Mouse (Mus musculus) layer of hippocampus, postnatal 25 days (tissue): ENCODE results near the gene Dhx37. TPM values are rescaled to one million over a fixed set of nuclear protein-coding genes. Genes with fewer than 3 reads are reported as not detected.
"Not testable (repeated sequence)": the region's sequence is repeated elsewhere in the genome, so short reads cannot be mapped to it uniquely, and the experiment has no call there.

Experiments
- DNase-seq, 2 experiments: peaks; one replicate each; pipeline ENCODE4 v3.0.0; 2022; ENCODE audit warnings: mixed read lengths in 2 of 2, low spot score in 1 of 2; ENCODE audit errors: extremely low spot score in 1 of 2
- total RNA-seq, 2 experiments: library from RNA; stranded (reverse); gene quantifications; 2 replicates each; pipeline ENCODE4 v1.2.3; 2021

The Dhx37 gene
- total RNA-seq, 2 experiments from 2014 or later: 11.9 to 14.8 TPM

GRCm38 (mm10) chr5:125409348-125410090, 24.4 kb downstream of the Dhx37 start:
- DNase-seq: peak in 1 of 2 experiments; percentile 59

- DNase-seq: peak; percentile 86 to 96
Observed at GRCm38 (mm10) chr5:125408842-125409241, 25.1 kb downstream of the Dhx37 start.

- no peak for DNase-seq
Observed at GRCm38 (mm10) chr5:125407910-125408575, 25.9 kb downstream of the Dhx37 start.

GRCm38 (mm10) chr5:125407020-125407830, 26.7 kb downstream of the Dhx37 start:
- DNase-seq: no peak

- peak; percentile 53 to 67 for DNase-seq
Observed at GRCm38 (mm10) chr5:125406322-125407016, 27.5 kb downstream of the Dhx37 start.

- DNase-seq: peak; percentile 94 to 95
Observed at GRCm38 (mm10) chr5:125405546-125406248, 28.2 kb downstream of the Dhx37 start.

GRCm38 (mm10) chr5:125404903-125405545, 28.9 kb downstream of the Dhx37 start:
- DNase-seq: peak; percentile 40 to 72

- no peak for DNase-seq
Observed at GRCm38 (mm10) chr5:125404536-125404902, 29.4 kb downstream of the Dhx37 start.

GRCm38 (mm10) chr5:125403481-125404465, 30.1 kb downstream of the Dhx37 start:
- DNase-seq: peak; percentile 74 to 88

- no peak for DNase-seq
Observed at GRCm38 (mm10) chr5:125402991-125403390, 30.9 kb downstream of the Dhx37 start.

- DNase-seq: no peak
Observed at GRCm38 (mm10) chr5:125402476-125402875, 31.4 kb downstream of the Dhx37 start.

- no peak for DNase-seq
Observed at GRCm38 (mm10) chr5:125400903-125401302, 33.0 kb downstream of the Dhx37 start.

GRCm38 (mm10) chr5:125395008-125395407, 38.9 kb downstream of the Dhx37 start:
- DNase-seq: no peak

- peak; percentile 42 to 47 for DNase-seq
Observed at GRCm38 (mm10) chr5:125393622-125394603, 40.0 kb downstream of the Dhx37 start.

- DNase-seq: peak; percentile 78 to 95
Observed at GRCm38 (mm10) chr5:125392977-125393621, 40.8 kb downstream of the Dhx37 start.

- DNase-seq: no peak
Observed at GRCm38 (mm10) chr5:125392618-125392976, 41.3 kb downstream of the Dhx37 start.

- DNase-seq: not testable (repeated sequence)
Observed at GRCm38 (mm10) chr5:125392176-125392575, 41.7 kb downstream of the Dhx37 start.
